Mouse (Mus musculus) spleen, adult 2 months (tissue): Measurements from ENCODE around the gene Plpp3.

Experiments
- CTCF ChIP-seq: fragments of 200-500 bp; IDR thresholded peaks from 2 replicates; pipeline ENCODE4 v1.5.1; 2011; ENCODE audit warnings: mild to moderate bottlenecking, inconsistent platforms; ENCODE audit not compliant: insufficient read depth, insufficient read length, insufficient replicate concordance; ENCODE audit errors: extremely low read depth
- POLR2A ChIP-seq: fragments of 200-500 bp; IDR thresholded peaks from 2 replicates; pipeline ENCODE4 v1.6.1; 2011; ENCODE audit warnings: low read depth, low read length, inconsistent platforms

- TF ChIP-seq POLR2A (no peak), CTCF (no peak)
Measured at GRCm38 (mm10) chr4:105220849-105221248, 63.7 kb downstream of the Plpp3 start.
